ENCODE assay signal across 8 mouse cellular contexts in the genomic region with DNA sequence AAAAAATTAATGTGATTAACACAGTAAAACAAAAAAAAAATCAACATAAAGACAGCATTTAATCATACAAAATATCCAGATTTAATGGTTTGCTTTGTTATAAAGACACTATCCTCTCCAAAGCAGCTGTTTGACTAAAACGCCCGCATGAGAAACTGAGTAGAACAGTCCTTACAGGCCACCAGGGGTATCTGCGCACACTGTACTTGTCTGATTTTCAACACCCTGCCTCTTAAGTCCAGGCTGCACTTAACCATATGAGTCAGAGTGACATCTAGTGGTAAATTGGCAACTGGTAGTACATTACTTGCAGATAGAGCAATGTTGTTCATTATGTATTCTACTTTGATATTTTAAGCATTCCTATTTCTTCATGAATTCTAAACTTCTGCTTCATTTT.
DNase-seq lines count a peak whose midpoint lies in the region; ATAC-seq and TF ChIP-seq lines count a peak whose summit lies in the region.

No protein-coding gene starts in this region.

- ATAC-seq in cerebellum, adult (ENCODE audit: insufficient number of reproducible peaks, low FRiP score, low TSS enrichment) = peak; percentile 79
- peak; percentile 96 for ATAC-seq in forebrain, postnatal 0 days
- peak; percentile 77; the same call in 1 of the 2 replicates for ATAC-seq in kidney, postnatal 0 days (replicated peaks; ENCODE audit: low FRiP score, low read depth)
- peak; percentile 87 for ATAC-seq in midbrain, embryonic 12.5 days (ENCODE audit: low FRiP score, low read depth)

- no peak overlapping the region for H3K27ac ChIP-seq in forebrain, postnatal 0 days (ENCODE audit: low read depth, low read length)
- no peak overlapping the region for H3K27ac ChIP-seq in kidney, postnatal 0 days
- no peak overlapping the region for H3K27ac ChIP-seq in midbrain, embryonic 12.5 days (replicated peaks)

- no peaks in the 10 kb centered on the region for H3K79me2 ChIP-seq in C2C12 (ENCODE audit: control insufficient read depth, insufficient read depth)

- H3ac ChIP-seq in C2C12 (ENCODE audit: control insufficient read depth, insufficient read length, low read depth) = no peak overlapping the region

- no peak overlapping the region for H3K4me3 ChIP-seq in C2C12 (ENCODE audit: insufficient read depth, poor library complexity, severe bottlenecking)
- no peak overlapping the region for H3K4me3 ChIP-seq in forebrain, postnatal 0 days (ENCODE audit: low read depth, low read length)
- H3K4me3 ChIP-seq in kidney, postnatal 0 days (replicated peaks; ENCODE audit: low read depth, low read length) = no peak overlapping the region
- H3K4me3 ChIP-seq in midbrain, embryonic 12.5 days = no peak overlapping the region

- peak; percentile 33 for TF ChIP-seq CTCF in C2C12 (IDR thresholded peaks at IDR 0.05; ENCODE audit: control insufficient read depth, insufficient read depth, insufficient read length)
- TF ChIP-seq CTCF in forebrain, postnatal 0 days (IDR thresholded peaks at IDR 0.05; ENCODE audit: low read depth) = peak; percentile 90
- TF ChIP-seq CTCF in kidney, postnatal 0 days (IDR thresholded peaks at IDR 0.05; ENCODE audit: low read depth) = peak; percentile 93

- H3K36me3 ChIP-seq in C2C12 (ENCODE audit: control insufficient read depth, insufficient read depth) = no peaks in the 10 kb centered on the region
- H3K36me3 ChIP-seq in forebrain, postnatal 0 days (ENCODE audit: insufficient read depth) = 0 out of 2 replicates have a peak, but pooled peaks cover 4% of the 10 kb centered on the region
- H3K36me3 ChIP-seq in kidney, postnatal 0 days (ENCODE audit: insufficient read depth, low read length) = no peaks in the 10 kb centered on the region
- no peaks in the 10 kb centered on the region; the same call in 1 of the 2 replicates for H3K36me3 ChIP-seq in midbrain, embryonic 12.5 days

- H3K9me3 ChIP-seq in forebrain, postnatal 0 days (ENCODE audit: low read length) = no peaks in the 10 kb centered on the region
- H3K9me3 ChIP-seq in kidney, postnatal 0 days (replicated peaks; ENCODE audit: low read length) = no peaks in the 10 kb centered on the region
- no peaks in the 10 kb centered on the region for H3K9me3 ChIP-seq in midbrain, embryonic 12.5 days

- 7% methylated on average over 3 of the region's 3 CpGs for WGBS in forebrain, postnatal 0 days
- WGBS in kidney, postnatal 0 days = 38% methylated on average over 3 of the region's 3 CpGs
- WGBS in midbrain, embryonic 12.5 days = 25% methylated on average over 3 of the region's 3 CpGs

- H3K4me1 ChIP-seq in forebrain, postnatal 0 days (ENCODE audit: insufficient read depth) = no peaks in the 10 kb centered on the region
- no peaks in the 10 kb centered on the region for H3K4me1 ChIP-seq in kidney, postnatal 0 days (replicated peaks; ENCODE audit: insufficient read depth, low read length)
- peaks cover 16% of the 10 kb centered on the region; the same call in 1 of the 2 replicates for H3K4me1 ChIP-seq in midbrain, embryonic 12.5 days

- H3K79me3 ChIP-seq in C2C12 (ENCODE audit: low read depth) = no peaks in the 10 kb centered on the region

- H3K9ac ChIP-seq in forebrain, postnatal 0 days = no peak overlapping the region
- H3K9ac ChIP-seq in kidney, postnatal 0 days (ENCODE audit: low read depth, low read length) = no peak overlapping the region
- H3K9ac ChIP-seq in midbrain, embryonic 12.5 days (replicated peaks) = no peak overlapping the region

- DNase-seq in frontal cortex, adult 2 months (ENCODE audit: extremely low spot score in 1 of 2, low spot score in 1 of 2) = peak; percentile 21 to 71
- no peak for DNase-seq in frontal cortex, postnatal 14 days (ENCODE audit: low spot score in 2 of 2)
- DNase-seq in forebrain, postnatal 0 days = peak; percentile 72
- peak; percentile 94 for DNase-seq in kidney, postnatal 0 days (ENCODE audit: low spot score)
- peak; percentile 13 for DNase-seq in yolk sac, embryonic 10.5 days (ENCODE audit: low spot score)

- H3K27me3 ChIP-seq in C2C12 (ENCODE audit: control insufficient read depth, insufficient read depth, insufficient read length) = no peaks in the 10 kb centered on the region
- H3K27me3 ChIP-seq in forebrain, postnatal 0 days (ENCODE audit: insufficient read depth, low read length) = no peaks in the 10 kb centered on the region
- H3K27me3 ChIP-seq in kidney, postnatal 0 days (ENCODE audit: insufficient read depth, low read length) = no peaks in the 10 kb centered on the region
- H3K27me3 ChIP-seq in midbrain, embryonic 12.5 days = no peaks in the 10 kb centered on the region

- no peak overlapping the region for H3K4me2 ChIP-seq in forebrain, postnatal 0 days (ENCODE audit: low read depth)
- H3K4me2 ChIP-seq in kidney, postnatal 0 days (ENCODE audit: low read length) = no peak overlapping the region
- no peak overlapping the region for H3K4me2 ChIP-seq in midbrain, embryonic 12.5 days (replicated peaks)

TF ChIP-seq in C2C12, 6 proteins besides CTCF, POLR2A, EP300 and RAD21:
- TF ChIP-seq MYOD1 (IDR thresholded peaks at IDR 0.05; ENCODE audit: control insufficient read depth, insufficient read length, low read depth) (no peak), CEBPB (IDR thresholded peaks at IDR 0.05; ENCODE audit: low read depth) (no peak), FOSL1 (IDR thresholded peaks at IDR 0.05; ENCODE audit: insufficient read depth, low read length, poor library complexity, severe bottlenecking) (no peak), USF1 (IDR thresholded peaks at IDR 0.05; ENCODE audit: low read depth) (no peak), MYOG (IDR thresholded peaks at IDR 0.05; ENCODE audit: control insufficient read depth, extremely low read depth, insufficient read length) (no peak), MAX (IDR thresholded peaks at IDR 0.05) (no peak)

Comparison
In these comparisons a context has a peak if more than half of its experiments do, and no peak if none do; other contexts are left out.
1. DNase-seq: peak in frontal cortex, adult 2 months (2 of 2), forebrain, postnatal 0 days (single experiment), kidney, postnatal 0 days (single experiment) and yolk sac, embryonic 10.5 days (single experiment); none in frontal cortex, postnatal 14 days (0 of 2).
2. CTCF ChIP-seq: peak in every context shown above with its lines; median percentile 93 in kidney, postnatal 0 days; 90 in forebrain, postnatal 0 days; 33 in C2C12.
3. Peak in every context shown above with its lines, with median percentiles within 50 percentile points of each other: ATAC-seq.